Mouse (Mus musculus) heart, embryonic 13.5 days (tissue): Measurements from ENCODE around the gene Pou6f1. TPM values are rescaled to one million over a fixed set of nuclear protein-coding genes. Genes with fewer than 3 reads are reported as not detected.
A peak's percentile ranks its signal among the peaks of the same experiment; 100 is the strongest.
"Not testable (repeated sequence)": the region's sequence is repeated elsewhere in the genome, so short reads cannot be mapped to it uniquely, and the experiment has no call there.

Source experiments
- ATAC-seq: fragments of 200-750 bp; cut with Nextera tagmentation; 2 replicates; pipeline ENCODE4 v1.8.0; 2017; ENCODE audit warnings: moderate TSS enrichment; ENCODE audit not compliant: insufficient number of reproducible peaks, low FRiP score, low TSS enrichment; ENCODE audit errors: extremely low read depth
- H3K27ac ChIP-seq: fragments of 300-500 bp; sonication (generic); replicated peaks from 2 replicates; pipeline ENCODE4 v1.5.1; 2015; ENCODE audit warnings: moderate library complexity, mild to moderate bottlenecking, inconsistent platforms
- H3K27me3 ChIP-seq: fragments of 300-500 bp; sonication (generic); replicated peaks from 2 replicates; pipeline ENCODE4 v1.6.1; 2015; ENCODE audit warnings: mild to moderate bottlenecking, inconsistent platforms
- H3K36me3 ChIP-seq: fragments of 300-500 bp; sonication (generic); 2 replicates; pipeline ENCODE4 v1.6.1; 2015; ENCODE audit warnings: mild to moderate bottlenecking, inconsistent platforms
- H3K4me1 ChIP-seq: fragments of 300-500 bp; sonication (generic); 2 replicates; pipeline ENCODE4 v1.6.1; 2015; ENCODE audit warnings: inconsistent platforms
- H3K4me2 ChIP-seq: fragments of 300-500 bp; sonication (generic); 2 replicates; pipeline ENCODE4 v1.6.1; 2015; ENCODE audit warnings: inconsistent platforms, mild to moderate bottlenecking, moderate library complexity
- H3K4me3 ChIP-seq: fragments of 300-500 bp; sonication (generic); 2 replicates; pipeline ENCODE4 v1.5.1; 2015; ENCODE audit warnings: moderate library complexity, mild to moderate bottlenecking, inconsistent platforms
- H3K9ac ChIP-seq: fragments of 300-500 bp; sonication (generic); 2 replicates; pipeline ENCODE4 v1.6.1; 2015; ENCODE audit warnings: inconsistent platforms, mild to moderate bottlenecking, moderate library complexity
- H3K9me3 ChIP-seq: fragments of 300-500 bp; sonication (generic); 2 replicates; pipeline ENCODE4 v1.6.1; 2016; ENCODE audit warnings: inconsistent platforms
- WGBS: fragments of 180-500 bp; shearing (Covaris S2); methylation state at CpG from one replicate; pipeline ENCODE4 v1.1.7; 2015; ENCODE audit warnings: mixed read lengths; 5-methylcytosine and 5-hydroxymethylcytosine counted together
- polyA plus RNA-seq: library from polyadenylated mRNA; unstranded; fragments of >200 nt; fragmentation: Nextera tagmentation; extraction: Ambion mirVana; gene quantifications from 2 replicates; pipeline ENCODE4 v1.2.1, GENCODE M21; 2015

The Pou6f1 gene
- polyA plus RNA-seq, 1 experiment from 2014 or later, result 4.4 TPM

DNA sequence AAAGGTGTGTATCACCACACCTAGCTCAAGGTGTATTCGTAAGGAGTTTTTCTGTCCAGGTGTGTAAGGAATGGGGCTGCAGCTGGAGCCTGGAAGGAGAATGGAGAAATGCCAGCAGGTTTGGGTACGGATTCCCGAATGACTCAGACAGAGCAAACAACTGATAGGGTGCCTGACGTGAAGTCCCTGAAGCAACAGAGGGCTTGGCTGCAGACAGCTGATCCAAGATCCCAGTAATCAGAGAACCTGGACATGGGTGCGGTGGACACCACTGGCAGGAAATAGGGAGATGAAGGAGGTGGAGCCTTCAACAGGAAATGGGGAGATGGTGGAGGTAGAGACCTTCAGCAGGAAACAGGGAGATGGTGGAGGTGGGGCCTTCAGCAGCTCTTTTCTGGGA lies 32.5 kb upstream of the Pou6f1 start:
- Histone ChIP-seq H3K4me3 (no peak overlapping the region), H3K27me3 (peaks cover 42% of the 10 kb centered on the region), H3K9ac (no peak overlapping the region), H3K4me1 (peaks cover 28% of the 10 kb centered on the region), H3K27ac (no peak overlapping the region), H3K9me3 (no peaks in the 10 kb centered on the region), H3K4me2 (no peak overlapping the region), H3K36me3 (no peaks in the 10 kb centered on the region)
- no peak for ATAC-seq
- WGBS, result 60% methylated on average over 5 of the region's 5 CpGs

- H3K27ac ChIP-seq, result 0 out of 2 replicates have a peak overlapping the region, but pooled peaks have one; percentile 5
- WGBS, result 77% methylated on average over 12 of the region's 12 CpGs
- H3K4me3 ChIP-seq, result no peak overlapping the region
- no peak overlapping the region for H3K4me2 ChIP-seq
- no peak overlapping the region for H3K9ac ChIP-seq
- H3K4me1 ChIP-seq, result peaks cover 24% of the 10 kb centered on the region
- no peak for ATAC-seq
- H3K27me3 ChIP-seq, result peaks cover 34% of the 10 kb centered on the region
- H3K36me3 ChIP-seq, result no peaks in the 10 kb centered on the region
- no peaks in the 10 kb centered on the region for H3K9me3 ChIP-seq
Measured at GRCm38 (mm10) chr15:100631454-100632170, 31.8 kb upstream of the Pou6f1 start.

- ATAC-seq, result no peak
- Histone ChIP-seq H3K4me3 (no peak overlapping the region), H3K4me1 (peaks cover 13% of the 10 kb centered on the region), H3K27ac (no peak overlapping the region), H3K27me3 (peaks cover 20% of the 10 kb centered on the region), H3K9ac (no peak overlapping the region), H3K9me3 (no peaks in the 10 kb centered on the region), H3K4me2 (no peak overlapping the region), H3K36me3 (no peaks in the 10 kb centered on the region)
- 80% methylated on average over 3 of the region's 3 CpGs for WGBS
Measured at GRCm38 (mm10) chr15:100630126-100630525, 30.3 kb upstream of the Pou6f1 start.

- Histone ChIP-seq H3K36me3 (no peaks in the 10 kb centered on the region), H3K4me2 (no peak overlapping the region), H3K9ac (no peak overlapping the region), H3K4me1 (peaks cover 12% of the 10 kb centered on the region), H3K9me3 (no peaks in the 10 kb centered on the region), H3K27me3 (peaks cover 9% of the 10 kb centered on the region), H3K27ac (peak overlapping the region; percentile 51; the same call in 1 of the 2 replicates), H3K4me3 (no peak overlapping the region)
- WGBS, result 48% methylated on average over 7 of the region's 7 CpGs
- no peak for ATAC-seq
Measured at GRCm38 (mm10) chr15:100628797-100629196, 29.0 kb upstream of the Pou6f1 start.

DNA sequence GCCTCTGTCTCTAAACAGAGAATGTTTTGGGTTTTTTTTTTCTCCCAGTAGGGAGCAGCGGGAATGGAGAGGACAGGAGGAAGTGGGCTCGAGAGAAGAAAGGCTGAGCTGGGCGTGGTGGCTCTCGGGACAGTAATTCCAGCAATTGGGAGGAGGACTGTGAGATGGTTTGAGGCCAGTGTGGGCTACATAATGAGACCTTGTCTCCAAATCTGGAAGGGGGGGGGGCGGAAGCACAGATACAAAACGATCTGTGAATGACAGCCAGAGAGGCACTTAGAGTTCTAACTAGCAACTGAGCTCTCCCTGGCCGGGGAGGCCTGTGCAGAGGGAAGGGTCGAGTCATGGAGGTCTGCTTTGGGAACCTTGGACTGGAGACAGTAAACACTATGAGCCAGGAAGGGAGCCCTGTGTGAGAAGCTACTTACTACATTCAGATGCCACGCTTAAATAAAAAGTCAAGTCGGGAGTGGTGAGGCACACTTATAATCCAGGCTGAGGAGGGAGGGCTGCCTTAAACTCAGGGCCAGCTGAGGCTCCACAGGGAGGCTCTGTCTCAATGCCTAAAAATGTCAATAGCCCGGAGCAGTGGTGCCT lies 28.1 kb upstream of the Pou6f1 start:
- Histone ChIP-seq H3K4me3 (no peak overlapping the region), H3K9me3 (no peaks in the 10 kb centered on the region), H3K9ac (peak overlapping the region; percentile 38; the same call in 1 of the 2 replicates), H3K27me3 (no peaks in the 10 kb centered on the region; the same call in 1 of the 2 replicates), H3K36me3 (no peaks in the 10 kb centered on the region), H3K4me2 (peak overlapping the region; percentile 33; the same call in 1 of the 2 replicates), H3K27ac (peak overlapping the region; percentile 51), H3K4me1 (peaks cover 12% of the 10 kb centered on the region)
- no peak for ATAC-seq
- WGBS, result 6% methylated on average over 11 of the region's 11 CpGs

- Histone ChIP-seq H3K4me1 (peaks cover 12% of the 10 kb centered on the region), H3K9ac (no peak overlapping the region; the same call in 1 of the 2 replicates), H3K27me3 (no peaks in the 10 kb centered on the region), H3K4me3 (no peak overlapping the region), H3K9me3 (no peaks in the 10 kb centered on the region), H3K27ac (peak overlapping the region; percentile 51; the same call in 1 of the 2 replicates), H3K36me3 (no peaks in the 10 kb centered on the region), H3K4me2 (peak overlapping the region; percentile 33; the same call in 1 of the 2 replicates)
- WGBS, result 24% methylated on average over 10 of the region's 10 CpGs
- ATAC-seq, result no peak
Measured at GRCm38 (mm10) chr15:100627287-100627686, 27.5 kb upstream of the Pou6f1 start.

- 86% methylated on average over 3 of the region's 3 CpGs for WGBS
- no peaks in the 10 kb centered on the region for H3K27me3 ChIP-seq
- no peak for ATAC-seq
- no peak overlapping the region for H3K4me2 ChIP-seq
- no peak overlapping the region for H3K27ac ChIP-seq
- H3K9ac ChIP-seq, result no peak overlapping the region
- no peaks in the 10 kb centered on the region for H3K9me3 ChIP-seq
- H3K36me3 ChIP-seq, result peaks cover 16% of the 10 kb centered on the region
- peaks cover 12% of the 10 kb centered on the region for H3K4me1 ChIP-seq
- H3K4me3 ChIP-seq, result no peak overlapping the region
Measured at GRCm38 (mm10) chr15:100624435-100624834, 24.7 kb upstream of the Pou6f1 start.

- Histone ChIP-seq H3K9me3 (no peaks in the 10 kb centered on the region), H3K4me3 (no peak overlapping the region), H3K4me1 (peaks cover 12% of the 10 kb centered on the region), H3K9ac (no peak overlapping the region), H3K27me3 (no peaks in the 10 kb centered on the region), H3K36me3 (peaks cover 23% of the 10 kb centered on the region), H3K4me2 (no peak overlapping the region), H3K27ac (no peak overlapping the region)
- no peak for ATAC-seq
- WGBS, result 84% methylated on average over 9 of the region's 9 CpGs
Measured at GRCm38 (mm10) chr15:100623754-100624153, 24.0 kb upstream of the Pou6f1 start.

GRCm38 (mm10) chr15:100622164-100622563 lies 22.4 kb upstream of the Pou6f1 start:
- H3K27ac ChIP-seq, result peak overlapping the region; percentile 22
- H3K9me3 ChIP-seq, result no peaks in the 10 kb centered on the region
- peak overlapping the region; percentile 9; the same call in 1 of the 2 replicates for H3K9ac ChIP-seq
- H3K27me3 ChIP-seq, result no peaks in the 10 kb centered on the region
- no peak overlapping the region for H3K4me2 ChIP-seq
- H3K4me3 ChIP-seq, result no peak overlapping the region
- 0 out of 2 replicates have a peak, but pooled peaks cover under 1% of the 10 kb centered on the region for H3K4me1 ChIP-seq
- no peak for ATAC-seq
- 78% methylated on average over 7 of the region's 7 CpGs for WGBS
- peaks cover 38% of the 10 kb centered on the region for H3K36me3 ChIP-seq

DNA sequence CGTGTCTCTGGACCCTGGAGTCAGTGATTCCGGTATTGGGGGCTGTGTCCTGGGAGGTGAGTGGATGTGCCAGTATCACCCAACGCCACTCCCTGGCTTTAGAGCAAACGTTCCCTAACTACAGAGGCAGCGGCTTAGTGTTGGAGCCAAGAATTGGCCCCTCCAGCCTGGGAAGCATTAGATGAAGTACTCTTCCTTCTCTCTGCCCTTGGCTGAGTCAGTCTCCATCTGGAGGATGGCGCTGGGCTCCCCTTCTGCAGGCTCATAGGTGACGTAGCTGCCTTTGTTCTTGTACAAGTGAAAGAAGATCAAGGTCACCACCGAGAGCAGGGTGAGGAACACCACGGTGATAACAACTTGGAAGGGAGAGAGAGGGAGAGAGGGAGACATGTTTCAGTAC lies 21.9 kb upstream of the Pou6f1 start:
- not testable (repeated sequence) for H3K4me1 ChIP-seq
- peak overlapping the region; percentile 22; the same call in 1 of the 2 replicates for H3K27ac ChIP-seq

DNA sequence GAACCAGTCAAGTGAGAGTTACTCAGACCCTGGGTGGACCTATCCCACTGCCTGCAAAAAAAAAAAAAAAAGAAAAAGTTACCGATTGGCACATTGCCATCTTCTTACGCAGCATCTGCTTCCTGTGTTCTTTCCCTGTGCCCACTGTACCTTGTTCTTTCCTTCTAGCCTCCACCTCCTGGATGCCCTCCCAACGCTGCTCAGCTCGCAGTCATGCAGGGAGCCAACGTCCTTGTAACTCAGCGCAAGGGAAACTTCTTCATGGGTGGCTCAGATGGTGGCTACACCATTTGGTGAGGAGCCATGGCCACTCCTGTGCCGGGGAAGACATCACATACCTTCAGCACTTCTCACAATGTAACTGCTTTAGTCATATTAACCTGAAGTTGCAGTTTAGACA lies 19.4 kb upstream of the Pou6f1 start:
- Histone ChIP-seq H3K36me3 (peaks cover 41% of the 10 kb centered on the region), H3K4me1 (peaks cover 11% of the 10 kb centered on the region), H3K27me3 (no peaks in the 10 kb centered on the region), H3K27ac (no peak overlapping the region), H3K9me3 (no peaks in the 10 kb centered on the region), H3K4me2 (no peak overlapping the region), H3K4me3 (no peak overlapping the region), H3K9ac (no peak overlapping the region)
- no peak for ATAC-seq
- WGBS, result 75% methylated on average over 7 of the region's 7 CpGs

More for the DNA sequence above, 21.9 kb upstream of the Pou6f1 start:
- H3K36me3 ChIP-seq, result peaks cover 41% of the 10 kb centered on the region
- H3K9me3 ChIP-seq, H3K4me3 ChIP-seq, H3K4me2 ChIP-seq, ATAC-seq, H3K9ac ChIP-seq, H3K27me3 ChIP-seq: not testable (repeated sequence)
- 57% methylated on average over 9 of the region's 9 CpGs for WGBS
